Comparison of ENCODE assay signal across 16 mouse cellular contexts in genomic region chr5:74267736-74268369, GRCm38 (mm10).
DNase-seq lines count a peak whose midpoint lies in the region; ATAC-seq lines count a peak whose summit lies in the region.
"Had no signal": no experiment of that assay in that cellular context is flagged by ENCODE, and none has a peak within 500 bp of the region (broad histone marks: within the 10 kb centered on the region; RNA-seq: fewer than 3 reads in every experiment).

No protein-coding gene starts in this region.

- ATAC-seq in heart, embryonic 15.5 days (replicated peaks; ENCODE audit: insufficient number of reproducible peaks, insufficient read depth, low FRiP score, low read depth) = no peak
- no peak for ATAC-seq in heart, embryonic 11.5 days (replicated peaks; ENCODE audit: insufficient number of reproducible peaks, low FRiP score, low TSS enrichment)
- ATAC-seq in embryonic facial prominence, embryonic 11.5 days (replicated peaks; ENCODE audit: insufficient number of reproducible peaks, low FRiP score, low TSS enrichment, low read depth) = no peak
- no peak for ATAC-seq in limb, embryonic 12.5 days (ENCODE audit: insufficient number of reproducible peaks, insufficient read depth, low FRiP score, low TSS enrichment, low read depth)
- ATAC-seq: forebrain, postnatal 0 days; liver, postnatal 0 days; midbrain, embryonic 13.5 days had no signal

- no peaks in the 10 kb centered on the region for H3K36me3 ChIP-seq in heart, embryonic 15.5 days
- H3K36me3 ChIP-seq in heart, embryonic 11.5 days (ENCODE audit: control insufficient read depth, insufficient read depth, low read length) = no peaks in the 10 kb centered on the region
- H3K36me3 ChIP-seq in embryonic facial prominence, embryonic 11.5 days (replicated peaks; ENCODE audit: control insufficient read depth, insufficient read depth, low read depth, low read length) = no peaks in the 10 kb centered on the region
- no peaks in the 10 kb centered on the region for H3K36me3 ChIP-seq in limb, embryonic 12.5 days
- H3K36me3 ChIP-seq: hindbrain, embryonic 15.5 days; midbrain, embryonic 13.5 days had no signal

- DNase-seq in NIH3T3 (ENCODE audit: low read depth) = peak; percentile 70
- DNase-seq in embryonic facial prominence, embryonic 11.5 days (ENCODE audit: low spot score) = peak; percentile 79
- DNase-seq in ovary, adult 18-20 months (ENCODE audit: low spot score) = no peak
- DNase-seq in frontal cortex, postnatal 10 days (ENCODE audit: low spot score in 2 of 2) = no peak
- DNase-seq: cerebellum, adult 11-12 months; forebrain, postnatal 0 days; gastrocnemius, postnatal 36 days; kidney, adult 18-20 months; liver, postnatal 0 days; lung, postnatal 36 days; right cerebral cortex, postnatal 4 days had no signal

- H3K4me1 ChIP-seq in heart, embryonic 15.5 days (replicated peaks) = peaks cover 36% of the 10 kb centered on the region
- peaks cover 24% of the 10 kb centered on the region for H3K4me1 ChIP-seq in heart, embryonic 11.5 days (ENCODE audit: control insufficient read depth, insufficient read depth, low read length)
- peaks cover 7% of the 10 kb centered on the region for H3K4me1 ChIP-seq in embryonic facial prominence, embryonic 11.5 days (ENCODE audit: control insufficient read depth, insufficient read depth, low read length)
- peaks cover 80% of the 10 kb centered on the region for H3K4me1 ChIP-seq in limb, embryonic 12.5 days (replicated peaks)

- 49% methylated on average over 5 of the region's 5 CpGs for WGBS in heart, embryonic 15.5 days
- WGBS in heart, embryonic 11.5 days (ENCODE audit: insufficient replicate concordance) = 46% methylated on average over 5 of the region's 5 CpGs
- WGBS in embryonic facial prominence, embryonic 11.5 days = 24% methylated on average over 5 of the region's 5 CpGs
- 16% methylated on average over 5 of the region's 5 CpGs for WGBS in limb, embryonic 12.5 days

- H3K27me3 ChIP-seq in heart, embryonic 15.5 days = no peaks in the 10 kb centered on the region
- no peaks in the 10 kb centered on the region for H3K27me3 ChIP-seq in heart, embryonic 11.5 days (ENCODE audit: control insufficient read depth, insufficient read depth, low read length)
- no peaks in the 10 kb centered on the region for H3K27me3 ChIP-seq in embryonic facial prominence, embryonic 11.5 days (ENCODE audit: control insufficient read depth, insufficient read depth, low read length)
- no peaks in the 10 kb centered on the region for H3K27me3 ChIP-seq in limb, embryonic 12.5 days
- H3K27me3 ChIP-seq: hindbrain, embryonic 15.5 days; midbrain, embryonic 13.5 days had no signal

- H3K9ac ChIP-seq in heart, embryonic 15.5 days = no peak overlapping the region
- no peak overlapping the region for H3K9ac ChIP-seq in heart, embryonic 11.5 days (ENCODE audit: low read depth, low read length)
- no peak overlapping the region for H3K9ac ChIP-seq in embryonic facial prominence, embryonic 11.5 days (replicated peaks; ENCODE audit: low read length)
- H3K9ac ChIP-seq in limb, embryonic 12.5 days (replicated peaks) = no peak overlapping the region
- H3K9ac ChIP-seq: forebrain, postnatal 0 days; hindbrain, embryonic 15.5 days; liver, postnatal 0 days; midbrain, embryonic 13.5 days had no signal

- peak overlapping the region; percentile 7; the same call in 1 of the 2 replicates for H3K27ac ChIP-seq in heart, embryonic 15.5 days
- H3K27ac ChIP-seq in heart, embryonic 11.5 days (ENCODE audit: low read depth, low read length) = no peak overlapping the region
- peak overlapping the region; percentile 44; the same call in 1 of the 2 replicates for H3K27ac ChIP-seq in embryonic facial prominence, embryonic 11.5 days (replicated peaks; ENCODE audit: low read depth, low read length)
- H3K27ac ChIP-seq in limb, embryonic 12.5 days = peak overlapping the region; percentile 98
- H3K27ac ChIP-seq: hindbrain, embryonic 15.5 days; midbrain, embryonic 13.5 days had no signal

- no peak overlapping the region for H3K4me2 ChIP-seq in heart, embryonic 15.5 days
- no peak overlapping the region for H3K4me2 ChIP-seq in heart, embryonic 11.5 days
- no peak overlapping the region for H3K4me2 ChIP-seq in embryonic facial prominence, embryonic 11.5 days (ENCODE audit: low read depth, low read length)
- no peak overlapping the region for H3K4me2 ChIP-seq in limb, embryonic 12.5 days
- H3K4me2 ChIP-seq: hindbrain, embryonic 15.5 days; midbrain, embryonic 13.5 days had no signal

- H3K9me3 ChIP-seq in heart, embryonic 15.5 days (replicated peaks) = no peaks in the 10 kb centered on the region
- H3K9me3 ChIP-seq in heart, embryonic 11.5 days (replicated peaks; ENCODE audit: control insufficient read depth, low read length) = no peaks in the 10 kb centered on the region
- H3K9me3 ChIP-seq in embryonic facial prominence, embryonic 11.5 days (replicated peaks; ENCODE audit: control insufficient read depth, low read length) = no peaks in the 10 kb centered on the region
- H3K9me3 ChIP-seq in limb, embryonic 12.5 days = no peaks in the 10 kb centered on the region
- H3K9me3 ChIP-seq: hindbrain, embryonic 15.5 days; midbrain, embryonic 13.5 days had no signal

- no peak overlapping the region for H3K4me3 ChIP-seq in heart, embryonic 15.5 days
- H3K4me3 ChIP-seq in heart, embryonic 11.5 days (ENCODE audit: low read depth, low read length) = no peak overlapping the region
- no peak overlapping the region for H3K4me3 ChIP-seq in embryonic facial prominence, embryonic 11.5 days (ENCODE audit: low read depth, low read length)
- H3K4me3 ChIP-seq in limb, embryonic 12.5 days (replicated peaks) = no peak overlapping the region
- H3K4me3 ChIP-seq: hindbrain, embryonic 15.5 days; midbrain, embryonic 13.5 days had no signal

Comparison
In these comparisons a context has a peak if more than half of its experiments do, and no peak if none do; other contexts are left out.
1. DNase-seq: peak in NIH3T3 (single experiment) and embryonic facial prominence, embryonic 11.5 days (single experiment); none in ovary, adult 18-20 months (single experiment) and frontal cortex, postnatal 10 days (0 of 2).